Mouse (Mus musculus): ENCODE measurements around the gene Chad. TPM values are rescaled to one million over a fixed set of nuclear protein-coding genes. Genes with fewer than 3 reads are reported as not detected.

Chad gene
- total and polyA plus RNA-seq, 3 experiments: 0.08 to 0.11 TPM; not detected in 1

- Histone ChIP-seq H3K4me3 (ENCODE audit: control insufficient read depth in 1 of 2, insufficient read depth in 1 of 2, low read depth in 2 of 2, low read length in 2 of 2) (no peak overlapping the region), H3K9ac (ENCODE audit: control insufficient read depth, low read depth, low read length, poor library complexity, severe bottlenecking) (no peak overlapping the region), H3K4me1 (ENCODE audit: control insufficient read depth in 1 of 2, insufficient read depth in 2 of 2, low read length in 2 of 2) (0 out of 4 replicates have a peak, but pooled peaks cover 0 to 3% of the 10 kb centered on the region in 2 experiments), H3K27ac (ENCODE audit: control insufficient read depth, low read depth, low read length) (no peak overlapping the region), H3K9me3 (replicated peaks; ENCODE audit: insufficient read depth, low read length) (no peaks in the 10 kb centered on the region), H3K36me3 (ENCODE audit: control insufficient read depth in 1 of 2, insufficient read depth in 2 of 2, low read length in 2 of 2) (no peaks in the 10 kb centered on the region), H3K27me3 (ENCODE audit: control insufficient read depth in 1 of 2, insufficient read depth in 2 of 2, low read length in 2 of 2) (no peaks in the 10 kb centered on the region), H3K79me2 (ENCODE audit: control insufficient read depth, insufficient read depth, low read length, poor library complexity) (no peaks in the 10 kb centered on the region)
- no peak for TF ChIP-seq POLR2AphosphoS2 (IDR thresholded peaks at IDR 0.05; ENCODE audit: low read length)
- TF ChIP-seq MEF2A (IDR thresholded peaks at IDR 0.05; ENCODE audit: extremely low read depth, insufficient replicate concordance, low read depth, low read length, poor library complexity, severe bottlenecking): no peak
- no peak for TF ChIP-seq ETS1 (IDR thresholded peaks at IDR 0.05; ENCODE audit: low read depth, low read length)
- no peak for TF ChIP-seq EP300 (IDR thresholded peaks at IDR 0.05; ENCODE audit: low read depth in 1 of 2, low read length in 2 of 2)
- TF ChIP-seq RAD21 (IDR thresholded peaks at IDR 0.05; ENCODE audit: low read depth, low read length): no peak
- no peak for DNase-seq (ENCODE audit: low read depth, low spot score)
These were observed 15.4 kb downstream of the Chad start for GRCm38 (mm10) chr11:94580111-94580740.

- H3K9me3 ChIP-seq (replicated peaks; ENCODE audit: insufficient read depth, low read length): no peaks in the 10 kb centered on the region
- TF ChIP-seq USF1 (IDR thresholded peaks at IDR 0.05; ENCODE audit: low read depth, low read length) (no peak), UBTF (IDR thresholded peaks at IDR 0.05; ENCODE audit: borderline replicate concordance, insufficient read depth, low read depth, low read length) (no peak), MYB (IDR thresholded peaks at IDR 0.05; ENCODE audit: low read depth, low read length) (no peak), MAFK (IDR thresholded peaks at IDR 0.05; ENCODE audit: borderline replicate concordance, low read depth, low read length) (no peak), ZMIZ1 (IDR thresholded peaks at IDR 0.05; ENCODE audit: low read depth, low read length) (no peak), BHLHE40 (IDR thresholded peaks at IDR 0.05; ENCODE audit: borderline replicate concordance, low read depth, low read length) (no peak), POLR2A (IDR thresholded peaks at IDR 0.05; ENCODE audit: control insufficient read depth in 1 of 2, insufficient read depth in 1 of 2, low read depth in 1 of 2, low read length in 2 of 2, poor library complexity in 1 of 2) (no peak), ZKSCAN1 (IDR thresholded peaks at IDR 0.05; ENCODE audit: low read depth, low read length) (no peak), ZNF384 (IDR thresholded peaks at IDR 0.05; ENCODE audit: low read depth, low read length) (no peak), MXI1 (IDR thresholded peaks at IDR 0.05; ENCODE audit: low read depth, low read length) (no peak), TCF12 (IDR thresholded peaks at IDR 0.05; ENCODE audit: low read depth, low read length) (no peak), NRF1 (IDR thresholded peaks at IDR 0.05; ENCODE audit: insufficient read depth, low read depth, low read length, poor library complexity, severe bottlenecking) (no peak), USF2 (IDR thresholded peaks at IDR 0.05; ENCODE audit: borderline replicate concordance in 1 of 2, insufficient read depth in 1 of 2, low read depth in 1 of 2, low read length in 2 of 2) (no peak), CTCF (IDR thresholded peaks at IDR 0.05 in 2 of 3, conservative IDR thresholded peaks at IDR 0.05 in 1 of 3; ENCODE audit: control insufficient read depth in 1 of 3, insufficient read depth in 1 of 3, low read depth in 2 of 3, low read length in 3 of 3, poor library complexity in 1 of 3, severe bottlenecking in 1 of 3) (no peak)
- no peaks in the 10 kb centered on the region for H3K27me3 ChIP-seq (ENCODE audit: control insufficient read depth in 1 of 2, insufficient read depth in 2 of 2, low read length in 2 of 2)
- no peaks in the 10 kb centered on the region for H3K36me3 ChIP-seq (ENCODE audit: control insufficient read depth in 1 of 2, insufficient read depth in 2 of 2, low read length in 2 of 2)
- no peaks in the 10 kb centered on the region for H3K79me2 ChIP-seq (ENCODE audit: control insufficient read depth, insufficient read depth, low read length, poor library complexity)
- H3K4me3 ChIP-seq (ENCODE audit: control insufficient read depth in 1 of 2, insufficient read depth in 1 of 2, low read depth in 2 of 2, low read length in 2 of 2): no peak overlapping the region
- 0 out of 4 replicates have a peak, but pooled peaks cover 0 to 3% of the 10 kb centered on the region in 2 experiments for H3K4me1 ChIP-seq (ENCODE audit: control insufficient read depth in 1 of 2, insufficient read depth in 2 of 2, low read length in 2 of 2)
- H3K27ac ChIP-seq (ENCODE audit: control insufficient read depth, low read depth, low read length): no peak overlapping the region
- no peak for DNase-seq (ENCODE audit: low read depth, low spot score)
- H3K9ac ChIP-seq (ENCODE audit: control insufficient read depth, low read depth, low read length, poor library complexity, severe bottlenecking): no peak overlapping the region
These were observed 20.2 kb downstream of the Chad start for GRCm38 (mm10) chr11:94585091-94585490.

Measured in MEL (cell line).